Mouse (Mus musculus) activated CD4-positive, CD25-positive, alpha-beta regulatory T cell, adult 4 months (primary cell): ENCODE results near the gene Crtc3. TPM values are rescaled to one million over a fixed set of nuclear protein-coding genes. Genes with fewer than 3 reads are reported as not detected.

Source experiments
- ATAC-seq: one replicate; pipeline ENCODE4 v1.8.0; 2017
- polyA plus RNA-seq, 2 experiments: library from polyadenylated mRNA; unstranded; fragments of 100-300 nt; shearing (Covaris generic); gene quantifications; one replicate each; pipeline ENCODE4 v1.2.1; 2017

The Crtc3 gene
- polyA plus RNA-seq, 2 experiments from 2014 or later: 16.6 to 17.1 TPM

- no peak for ATAC-seq
These were observed 90.8 kb downstream of the Crtc3 start for GRCm38 (mm10) chr7:80597900-80598299.

- ATAC-seq: no peak
These were observed 99.5 kb downstream of the Crtc3 start for GRCm38 (mm10) chr7:80589054-80589746.

GRCm38 (mm10) chr7:80587684-80588083, 101.0 kb downstream of the Crtc3 start:
- no peak for ATAC-seq

GRCm38 (mm10) chr7:80586681-80587660, 101.7 kb downstream of the Crtc3 start:
- no peak for ATAC-seq

GRCm38 (mm10) chr7:80586161-80586560, 102.5 kb downstream of the Crtc3 start:
- no peak for ATAC-seq

GRCm38 (mm10) chr7:80585380-80585779, 103.3 kb downstream of the Crtc3 start:
- ATAC-seq: no peak

GRCm38 (mm10) chr7:80583981-80584380, 104.7 kb downstream of the Crtc3 start:
- peak; percentile 28 for ATAC-seq

- ATAC-seq: peak; percentile 77
These were observed 105.7 kb downstream of the Crtc3 start for GRCm38 (mm10) chr7:80582821-80583451.

- no peak for ATAC-seq
These were observed 108.3 kb downstream of the Crtc3 start for GRCm38 (mm10) chr7:80580368-80580767.

- ATAC-seq: no peak
These were observed 111.2 kb downstream of the Crtc3 start for GRCm38 (mm10) chr7:80577417-80577980.

GRCm38 (mm10) chr7:80576626-80577025, 112.1 kb downstream of the Crtc3 start:
- no peak for ATAC-seq

GRCm38 (mm10) chr7:80575750-80576149, 112.9 kb downstream of the Crtc3 start:
- peak; percentile 92 for ATAC-seq

GRCm38 (mm10) chr7:80573076-80573475, 115.6 kb downstream of the Crtc3 start:
- no peak for ATAC-seq

GRCm38 (mm10) chr7:80567982-80568381, 120.7 kb downstream of the Crtc3 start:
- no peak for ATAC-seq

GRCm38 (mm10) chr7:80561931-80562330, 126.7 kb downstream of the Crtc3 start:
- ATAC-seq: no peak

GRCm38 (mm10) chr7:80561271-80561670, 127.4 kb downstream of the Crtc3 start:
- ATAC-seq: no peak

- no peak for ATAC-seq
These were observed 130.1 kb downstream of the Crtc3 start for GRCm38 (mm10) chr7:80558572-80558971.

GRCm38 (mm10) chr7:80558101-80558500, 130.6 kb downstream of the Crtc3 start:
- ATAC-seq: no peak

- ATAC-seq: no peak
These were observed 131.5 kb downstream of the Crtc3 start for GRCm38 (mm10) chr7:80557161-80557560.

GRCm38 (mm10) chr7:80556166-80556565, 132.5 kb downstream of the Crtc3 start:
- no peak for ATAC-seq

GRCm38 (mm10) chr7:80555146-80555545, 133.5 kb downstream of the Crtc3 start:
- no peak for ATAC-seq

GRCm38 (mm10) chr7:80554180-80555021, 134.3 kb downstream of the Crtc3 start:
- ATAC-seq: peak; percentile 92
